Mouse (Mus musculus) thymus, postnatal 4 days (tissue): ENCODE data around the gene Foxj1.

Experiments
- DNase-seq: peaks from one replicate; pipeline ENCODE4 v3.0.0; 2021

Gene Foxj1

DNA sequence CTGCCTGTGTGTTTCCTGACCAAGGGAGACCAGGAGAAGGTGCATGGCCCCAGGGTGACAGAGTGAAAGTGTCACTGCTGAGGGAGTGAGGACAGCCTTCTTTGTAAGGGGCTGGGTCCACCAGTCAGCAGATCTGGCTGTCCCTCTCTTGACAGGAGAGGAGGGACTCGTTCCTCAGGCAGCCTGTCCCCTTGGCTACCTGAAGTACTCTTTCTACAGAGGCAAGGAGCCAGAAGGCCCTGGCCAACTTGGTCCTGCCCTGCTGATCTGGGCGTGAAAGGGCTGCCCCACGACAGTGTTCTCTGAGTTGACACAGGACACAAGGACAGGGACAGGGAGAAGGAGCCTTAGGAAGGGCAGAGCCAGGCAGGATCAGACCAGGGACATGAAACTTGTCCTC lies 38.2 kb downstream of the Foxj1 start:
- DNase-seq = no peak

- DNase-seq = no peak
These were observed 38.9 kb downstream of the Foxj1 start for GRCm38 (mm10) chr11:116296191-116296734.

DNA sequence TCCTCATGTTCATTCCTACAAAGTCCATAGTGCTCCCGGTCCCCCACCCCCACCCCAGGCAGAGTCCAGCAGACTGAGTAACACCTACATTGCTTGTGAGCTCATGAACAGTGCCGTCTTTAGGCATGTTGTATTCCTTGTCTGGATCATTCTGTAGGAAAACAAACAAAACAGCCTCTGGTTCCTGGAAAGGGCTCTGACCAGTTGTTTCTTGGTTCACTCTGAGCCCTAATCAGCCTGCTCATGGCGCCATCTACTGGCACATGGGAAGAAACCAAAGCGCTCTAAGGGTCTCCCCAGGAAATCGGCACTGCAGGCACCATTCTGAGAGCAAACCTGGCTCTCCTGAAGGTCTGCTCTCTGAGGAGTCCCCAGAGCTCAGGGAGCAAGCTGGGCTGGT lies 40.9 kb downstream of the Foxj1 start:
- DNase-seq = peak; percentile 70

DNA sequence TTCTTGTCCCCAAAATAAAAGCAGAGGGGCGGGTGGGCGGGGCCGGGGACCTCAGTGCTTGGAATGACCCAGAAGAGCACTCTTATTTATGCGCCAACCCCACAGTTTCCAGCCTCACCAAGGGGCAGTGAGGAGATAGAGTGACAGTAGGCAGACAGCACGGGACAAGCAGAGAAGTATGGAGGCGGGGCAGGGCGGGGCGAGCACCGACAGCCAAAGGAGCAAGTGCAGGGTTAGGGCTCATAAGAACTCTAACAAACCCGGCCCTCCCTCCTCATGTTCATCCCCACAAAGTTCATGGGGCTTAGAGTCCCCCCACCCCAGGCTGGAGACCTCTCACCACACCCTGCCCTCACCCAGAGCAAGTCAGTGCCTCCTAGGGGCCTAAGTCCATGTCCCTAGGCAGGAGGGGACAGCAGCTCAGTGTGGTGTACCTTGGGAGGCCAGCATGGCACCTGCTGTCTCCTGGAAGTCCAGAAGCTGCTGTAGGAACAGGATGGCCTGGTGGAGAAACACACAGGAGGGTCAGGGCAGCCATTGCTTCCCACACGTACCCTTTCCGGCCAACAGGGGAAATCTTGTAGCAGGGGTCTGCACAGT lies 41.6 kb downstream of the Foxj1 start:
- DNase-seq = no peak

GRCm38 (mm10) chr11:116292401-116292800 lies 42.8 kb downstream of the Foxj1 start:
- no peak for DNase-seq

DNA sequence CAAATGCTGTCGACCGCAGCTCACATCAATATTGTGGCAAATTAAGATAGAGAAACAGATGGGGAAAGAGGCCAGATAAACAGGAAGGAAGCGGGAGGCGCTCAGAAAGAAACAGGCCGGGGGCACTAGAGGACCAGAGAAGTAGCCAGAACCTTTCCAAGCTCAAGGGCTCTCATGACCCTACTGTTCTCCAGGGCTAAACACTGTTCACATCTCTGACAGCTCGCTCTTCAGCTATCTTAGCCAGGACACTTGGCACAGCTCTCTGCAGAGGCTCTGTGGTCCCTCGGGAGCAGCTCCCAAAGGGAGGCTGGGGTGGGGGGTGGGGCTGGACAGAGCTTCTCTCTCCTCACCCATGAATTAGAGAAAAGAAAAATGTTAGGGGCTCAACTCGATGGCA lies 44.6 kb downstream of the Foxj1 start:
- DNase-seq = no peak

DNA sequence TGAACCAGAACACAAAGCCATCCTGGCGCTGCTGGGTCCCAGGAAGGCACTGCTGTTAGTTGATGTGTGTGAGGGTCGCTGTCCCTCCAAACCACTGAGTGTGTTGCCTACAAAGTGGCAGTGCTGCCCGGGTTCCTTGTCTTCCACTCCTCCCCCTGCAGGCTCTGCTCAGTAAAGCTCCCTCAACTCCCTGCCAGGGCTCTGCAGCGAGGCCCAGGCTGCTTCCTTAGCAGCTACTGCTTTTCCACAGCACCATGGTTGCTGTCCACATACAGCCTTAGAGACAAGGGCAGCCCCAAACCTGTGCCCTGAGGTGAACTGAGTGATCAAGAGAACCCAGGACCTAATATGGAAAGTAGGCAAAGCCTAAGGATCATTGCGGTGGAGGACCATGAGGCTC lies 47.8 kb downstream of the Foxj1 start:
- DNase-seq = no peak

GRCm38 (mm10) chr11:116285770-116286191 lies 49.4 kb downstream of the Foxj1 start:
- no peak for DNase-seq

DNA sequence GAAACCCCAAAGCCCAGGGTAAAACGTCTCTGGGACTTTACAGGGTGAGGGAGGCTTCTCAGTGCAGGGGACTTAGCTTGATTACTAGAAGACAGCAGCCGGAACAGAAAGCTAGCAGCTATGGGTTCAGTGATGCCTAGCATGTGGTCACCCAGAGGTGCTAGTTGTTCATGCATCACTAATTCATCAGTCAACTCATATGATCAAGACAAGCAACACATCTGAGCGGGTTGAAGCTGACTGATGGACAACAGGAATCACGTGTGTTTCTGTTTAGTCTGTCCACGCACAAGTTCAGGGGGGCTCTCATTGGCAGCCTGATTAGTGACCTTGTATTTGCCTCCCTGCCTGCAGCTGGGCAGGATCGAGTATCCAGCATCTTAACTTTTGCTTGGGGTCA lies 51.2 kb downstream of the Foxj1 start:
- DNase-seq = no peak

- no peak for DNase-seq
These were observed 52.2 kb downstream of the Foxj1 start for GRCm38 (mm10) chr11:116282912-116283521.

DNA sequence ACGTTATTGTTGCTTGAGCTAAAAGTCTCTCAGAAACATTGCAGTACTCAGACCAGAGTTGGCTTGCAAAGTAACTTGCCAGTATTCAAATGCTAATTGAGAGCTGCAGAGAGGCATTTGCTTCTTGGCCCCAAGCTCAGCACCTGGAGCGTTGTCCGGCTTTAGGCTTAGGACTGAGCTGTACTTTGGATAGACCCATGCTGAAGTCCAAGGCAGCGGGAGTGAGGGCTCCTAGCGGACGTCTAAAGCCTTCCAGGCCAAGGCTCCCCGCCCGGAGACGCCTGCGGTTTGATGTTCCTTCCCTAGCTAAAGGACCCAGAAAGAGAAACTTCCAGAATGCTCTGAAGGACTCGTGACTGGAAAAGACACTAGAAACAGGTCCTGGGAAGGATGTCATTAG lies 53.1 kb downstream of the Foxj1 start:
- no peak for DNase-seq

DNA sequence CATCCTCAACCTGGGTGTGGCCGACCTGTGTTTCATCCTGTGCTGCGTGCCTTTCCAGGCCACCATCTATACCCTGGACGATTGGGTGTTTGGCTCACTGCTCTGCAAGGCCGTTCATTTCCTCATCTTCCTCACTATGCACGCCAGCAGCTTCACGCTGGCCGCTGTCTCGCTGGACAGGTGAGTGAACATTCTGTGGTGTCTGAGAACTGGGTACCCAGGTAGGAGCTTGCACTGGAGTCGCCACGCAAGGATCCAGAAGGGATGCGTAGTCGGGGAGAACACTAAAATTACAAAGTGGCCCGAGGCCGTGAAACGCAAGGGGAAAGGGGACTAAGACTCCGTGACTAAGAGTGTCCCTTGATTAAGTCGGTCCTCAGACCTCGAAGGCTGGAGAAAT lies 53.5 kb downstream of the Foxj1 start:
- DNase-seq = no peak

DNA sequence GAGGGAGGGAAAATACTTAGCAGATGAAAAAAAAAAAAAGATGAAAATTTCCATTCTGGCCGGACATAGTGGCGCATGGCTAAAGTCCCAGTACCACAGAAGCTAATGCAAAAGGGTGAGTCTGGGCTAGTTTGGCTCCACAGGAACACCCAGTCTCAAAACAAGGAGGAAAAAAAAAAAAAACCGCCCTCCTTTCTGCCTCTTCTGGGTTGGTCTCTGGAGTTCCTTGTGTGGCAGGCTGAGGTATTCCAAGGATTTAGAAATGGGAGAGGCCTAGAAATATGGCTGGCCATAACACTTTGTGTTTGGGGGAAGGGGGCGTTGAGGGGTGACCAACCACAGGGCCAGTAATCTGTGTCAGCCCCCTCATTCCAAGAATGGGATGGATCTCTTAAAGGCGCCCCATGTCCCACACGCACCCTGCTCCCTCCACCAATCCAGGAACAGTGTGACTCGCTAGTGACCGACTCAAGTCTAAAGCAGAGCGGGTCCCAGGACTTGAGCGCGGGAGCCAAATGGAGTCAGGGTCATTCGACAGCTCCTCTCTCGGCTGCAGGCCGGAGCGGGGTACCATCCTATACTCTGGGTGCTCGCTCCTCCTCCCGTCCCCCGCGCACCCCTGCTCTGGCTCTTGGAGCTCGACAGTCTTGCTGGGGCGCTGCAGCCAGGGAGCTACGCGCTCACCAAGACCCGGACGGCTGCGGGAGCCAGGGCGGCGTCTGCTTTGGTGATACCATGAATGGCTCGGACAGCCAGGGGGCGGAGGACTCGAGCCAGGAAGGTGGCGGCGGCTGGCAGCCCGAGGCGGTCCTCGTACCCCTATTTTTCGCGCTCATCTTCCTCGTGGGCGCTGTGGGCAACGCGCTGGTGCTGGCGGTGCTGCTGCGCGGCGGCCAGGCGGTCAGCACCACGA lies 54.2 kb downstream of the Foxj1 start, which contains the start of gene Galr2:
Gene Galr2 (plus strand): TSS at position 189 of the 913 bp plus-strand sequence.
- DNase-seq = no peak
